Mouse (Mus musculus) CH12.LX (cell line): ENCODE data around the gene Hsd17b14. TPM values are rescaled to one million over a fixed set of nuclear protein-coding genes. Genes with fewer than 3 reads are reported as not detected.

Experiments used
- DNase-seq: peaks from one replicate; pipeline ENCODE4 v3.0.0-alpha.2; 2013; ENCODE audit errors: extremely low read depth
- H3K27ac ChIP-seq: 2 replicates; pipeline ENCODE4 v1.5.1; 2012; ENCODE audit warnings: low read depth, mild to moderate bottlenecking, control low read depth, moderate library complexity; ENCODE audit not compliant: insufficient read depth
- H3K27me3 ChIP-seq: replicated peaks from 2 replicates; pipeline ENCODE3; 2012; ENCODE audit warnings: inconsistent platforms
- H3K36me3 ChIP-seq, 2 experiments: replicated peaks in 1 of 2; 2 replicates each; pipeline versions ENCODE3 to v1.6.1; 2012; ENCODE audit warnings: inconsistent platforms in 1 of 2, low read length in 1 of 2, mild to moderate bottlenecking in 1 of 2, mixed read lengths in 1 of 2, moderate library complexity in 1 of 2; ENCODE audit not compliant: control insufficient read depth in 1 of 2, insufficient read depth in 1 of 2
- H3K4me1 ChIP-seq, 2 experiments: 2 replicates each; pipeline ENCODE4 v1.6.1; 2012; ENCODE audit warnings: inconsistent platforms in 1 of 2, moderate library complexity in 1 of 2; ENCODE audit not compliant: insufficient read depth in 2 of 2, control insufficient read depth in 1 of 2
- H3K4me2 ChIP-seq: 2 replicates; pipeline ENCODE4 v1.6.1; 2012; ENCODE audit warnings: low read depth, mild to moderate bottlenecking, control low read depth; ENCODE audit not compliant: poor library complexity, insufficient read depth, severe bottlenecking
- H3K4me3 ChIP-seq, 3 experiments: fragments of 150-350 bp in 1 of 3; sonication (generic) in 1 of 3; replicated peaks in 1 of 3; 2 replicates each; pipeline versions ENCODE3 to v1.5.1; 2011 to 2012; ENCODE audit warnings: low read depth in 2 of 3, low read length in 2 of 3, mild to moderate bottlenecking in 2 of 3, moderate library complexity in 2 of 3, control low read depth in 1 of 3, improper control_type of control experiment in 1 of 3, inconsistent platforms in 1 of 3, mixed read lengths in 1 of 3; ENCODE audit not compliant: poor library complexity in 1 of 3
- H3K79me2 ChIP-seq: replicated peaks from 2 replicates; pipeline ENCODE4 v1.6.1; 2012; ENCODE audit warnings: mild to moderate bottlenecking, moderate library complexity; ENCODE audit not compliant: control insufficient read depth, poor library complexity, insufficient read depth, severe bottlenecking; ENCODE audit errors: extremely low read depth
- H3K9ac ChIP-seq: 2 replicates; pipeline ENCODE4 v1.6.1; 2012; ENCODE audit warnings: low read depth, mild to moderate bottlenecking, control low read depth, moderate library complexity; ENCODE audit not compliant: insufficient read depth
- H3K9me3 ChIP-seq: replicated peaks from 2 replicates; pipeline ENCODE3; 2012; ENCODE audit warnings: low read length, inconsistent platforms, mixed read lengths
- CHD2 ChIP-seq: IDR thresholded peaks from 2 replicates; pipeline ENCODE4 v1.6.1; 2011; ENCODE audit warnings: low read length, improper control_type of control experiment
- CTCF ChIP-seq, 2 experiments: IDR thresholded peaks in 1 of 2; conservative IDR thresholded peaks in 1 of 2; 2 replicates each; pipeline ENCODE4 v1.5.1; 2011 to 2012; ENCODE audit warnings: low read depth in 2 of 2, low read length in 2 of 2, improper control_type of control experiment in 1 of 2, inconsistent platforms in 1 of 2, mild to moderate bottlenecking in 1 of 2, moderate library complexity in 1 of 2
- E2F4 ChIP-seq: IDR thresholded peaks from 2 replicates; pipeline ENCODE4 v1.6.1; 2011; ENCODE audit warnings: low read depth, low read length, improper control_type of control experiment; ENCODE audit not compliant: insufficient replicate concordance
- ELF1 ChIP-seq: IDR thresholded peaks from 2 replicates; pipeline ENCODE4 v1.6.1; 2014; ENCODE audit warnings: low read depth, mild to moderate bottlenecking, inconsistent platforms, low read length, improper control_type of control experiment
- EP300 ChIP-seq: IDR thresholded peaks from 2 replicates; pipeline ENCODE4 v1.6.1; 2011; ENCODE audit warnings: low read length, improper control_type of control experiment
- ETS1 ChIP-seq: conservative IDR thresholded peaks from 2 replicates; pipeline ENCODE4 v1.6.1; 2012; ENCODE audit warnings: low read depth, mild to moderate bottlenecking, inconsistent platforms, low read length, improper control_type of control experiment, moderate library complexity
- GABPA ChIP-seq: IDR thresholded peaks from 2 replicates; pipeline ENCODE4 v1.6.1; 2012; ENCODE audit warnings: low read depth, low read length, improper control_type of control experiment, inconsistent platforms; ENCODE audit not compliant: insufficient replicate concordance
- HCFC1 ChIP-seq: IDR thresholded peaks from 2 replicates; pipeline ENCODE4 v1.6.1; 2012; ENCODE audit warnings: low read depth, mild to moderate bottlenecking, inconsistent platforms, low read length, improper control_type of control experiment
- IRF4 ChIP-seq: IDR thresholded peaks from 2 replicates; pipeline ENCODE4 v1.6.1; 2014; ENCODE audit warnings: low read depth, mild to moderate bottlenecking, inconsistent platforms, low read length, improper control_type of control experiment
- JUN ChIP-seq: IDR thresholded peaks from 2 replicates; pipeline ENCODE4 v1.6.1; 2011; ENCODE audit warnings: low read depth, mild to moderate bottlenecking, low read length, improper control_type of control experiment, moderate library complexity; ENCODE audit not compliant: insufficient read depth
- KAT2A ChIP-seq: IDR thresholded peaks from 2 replicates; pipeline ENCODE4 v1.6.1; 2012; ENCODE audit warnings: low read length, improper control_type of control experiment, inconsistent platforms; ENCODE audit not compliant: insufficient replicate concordance
- MAFK ChIP-seq: IDR thresholded peaks from 2 replicates; pipeline ENCODE4 v1.6.1; 2011; ENCODE audit warnings: low read length, improper control_type of control experiment; ENCODE audit not compliant: insufficient replicate concordance
- MAX ChIP-seq: IDR thresholded peaks from 2 replicates; pipeline ENCODE4 v1.6.1; 2011; ENCODE audit warnings: low read length, improper control_type of control experiment
- MAZ ChIP-seq: IDR thresholded peaks from 2 replicates; pipeline ENCODE4 v1.6.1; 2012; ENCODE audit warnings: low read depth, mild to moderate bottlenecking, inconsistent platforms, low read length, improper control_type of control experiment, moderate library complexity
- MEF2A ChIP-seq: IDR thresholded peaks from 2 replicates; pipeline ENCODE4 v1.6.1; 2014; ENCODE audit warnings: low read depth, mild to moderate bottlenecking, inconsistent platforms, low read length, improper control_type of control experiment, borderline replicate concordance
- MXI1 ChIP-seq: IDR thresholded peaks from 2 replicates; pipeline ENCODE4 v1.6.1; 2011; ENCODE audit warnings: mild to moderate bottlenecking, low read depth, low read length, improper control_type of control experiment
- MYC ChIP-seq: IDR thresholded peaks from 2 replicates; pipeline ENCODE4 v1.6.1; 2011; ENCODE audit warnings: low read depth, mild to moderate bottlenecking, improper control_type of control experiment, low read length
- NELFE ChIP-seq: IDR thresholded peaks from 2 replicates; pipeline ENCODE4 v1.6.1; 2011; ENCODE audit warnings: low read depth, low read length, improper control_type of control experiment
- NRF1 ChIP-seq: IDR thresholded peaks from 2 replicates; pipeline ENCODE4 v1.6.1; 2014; ENCODE audit warnings: low read depth, mild to moderate bottlenecking, inconsistent platforms, low read length, improper control_type of control experiment, moderate library complexity
- PAX5 ChIP-seq: IDR thresholded peaks from 2 replicates; pipeline ENCODE4 v1.6.1; 2012; ENCODE audit warnings: low read length, inconsistent platforms, mixed read lengths
- POLR2A ChIP-seq: IDR thresholded peaks from 2 replicates; pipeline ENCODE4 v1.6.1; 2011; ENCODE audit warnings: low read depth, mild to moderate bottlenecking, improper control_type of control experiment, low read length
- POLR2AphosphoS2 ChIP-seq: IDR thresholded peaks from 2 replicates; pipeline ENCODE4 v1.6.1; 2011; ENCODE audit warnings: low read depth, low read length, improper control_type of control experiment
- RAD21 ChIP-seq: IDR thresholded peaks from 2 replicates; pipeline ENCODE4 v1.6.1; 2011; ENCODE audit warnings: low read depth, mild to moderate bottlenecking, low read length, improper control_type of control experiment, moderate library complexity
- RCOR1 ChIP-seq: conservative IDR thresholded peaks from 2 replicates; pipeline ENCODE4 v1.6.1; 2012; ENCODE audit warnings: low read depth, mild to moderate bottlenecking, inconsistent platforms, low read length, improper control_type of control experiment
- SMC3 ChIP-seq: IDR thresholded peaks from 2 replicates; pipeline ENCODE4 v1.6.1; 2011; ENCODE audit warnings: low read depth, low read length, improper control_type of control experiment
- TBP ChIP-seq: conservative IDR thresholded peaks from 2 replicates; pipeline ENCODE4 v1.6.1; 2011; ENCODE audit warnings: low read depth, low read length, improper control_type of control experiment
- TCF12 ChIP-seq: IDR thresholded peaks from 2 replicates; pipeline ENCODE4 v1.6.1; 2014; ENCODE audit warnings: low read depth, mild to moderate bottlenecking, inconsistent platforms, low read length, improper control_type of control experiment
- UBTF ChIP-seq: IDR thresholded peaks from 2 replicates; pipeline ENCODE4 v1.6.1; 2012; ENCODE audit warnings: low read depth, mild to moderate bottlenecking, inconsistent platforms, low read length, improper control_type of control experiment, moderate library complexity
- USF1 ChIP-seq: IDR thresholded peaks from 2 replicates; pipeline ENCODE4 v1.6.1; 2014; ENCODE audit warnings: low read depth, mild to moderate bottlenecking, inconsistent platforms, low read length, improper control_type of control experiment
- ZC3H11A ChIP-seq: IDR thresholded peaks from 2 replicates; pipeline ENCODE4 v1.6.1; 2012; ENCODE audit warnings: low read depth, mild to moderate bottlenecking, inconsistent platforms, low read length, improper control_type of control experiment
- ZKSCAN1 ChIP-seq: IDR thresholded peaks from 2 replicates; pipeline ENCODE4 v1.6.1; 2012; ENCODE audit warnings: low read depth, inconsistent platforms, low read length, improper control_type of control experiment, borderline replicate concordance
- ZMIZ1 ChIP-seq: IDR thresholded peaks from 2 replicates; pipeline ENCODE4 v1.6.1; 2012; ENCODE audit warnings: low read depth, mild to moderate bottlenecking, inconsistent platforms, low read length, improper control_type of control experiment
- ZNF384 ChIP-seq: IDR thresholded peaks from 2 replicates; pipeline ENCODE4 v1.6.1; 2012; ENCODE audit warnings: low read depth, low read length, improper control_type of control experiment, inconsistent platforms
- dilution Hi-C: fragments of 300-500 bp; cut with MboI; formaldehyde crosslinking; loops from 2 replicates; pipeline ENCODE4 v1.14.3; 2020; ENCODE audit warnings: low sequenced_read_pairs; ENCODE audit not compliant: extremely low pct_unique_long_range_greater_than_20kb, extremely low pct_ligation_motif_present
- in situ Hi-C: fragments of 300-500 bp; cut with MboI; formaldehyde crosslinking; loops from 3 replicates; pipeline ENCODE4 v1.14.3; 2019; ENCODE audit warnings: low sequenced_read_pairs, low pct_ligation_motif_present, low pct_unique_long_range_greater_than_20kb, mixed read lengths
- polyA plus RNA-seq: library from polyadenylated mRNA; unstranded; fragments of >175 nt; gene quantifications from 2 replicates; pipeline ENCODE4 v1.2.1, GENCODE M21; 2012; ENCODE audit warnings: low read depth; ENCODE audit not compliant: insufficient read length
- total RNA-seq, 2 experiments: library from RNA; depleted of rRNA; stranded (reverse); fragments of 300-350 nt in 1 of 2; fragments of >200 nt in 1 of 2; gene quantifications; 2 replicates each; pipeline ENCODE4 v1.2.3; 2012 to 2014

Gene Hsd17b14
- total and polyA plus RNA-seq, 3 experiments: 2.3 TPM; not detected in 2

- no peak overlapping the region for H3K4me3 ChIP-seq
- no peak for TF ChIP-seq MEF2A
- TF ChIP-seq JUN: no peak
- TF ChIP-seq MAX: no peak
- TF ChIP-seq POLR2A: no peak
- no peak for TF ChIP-seq NRF1
- no peak for TF ChIP-seq NELFE
- no peak for TF ChIP-seq ETS1
- TF ChIP-seq CHD2: no peak
- no peak for TF ChIP-seq MYC
- TF ChIP-seq HCFC1: no peak
- TF ChIP-seq POLR2AphosphoS2: no peak
- no peak for TF ChIP-seq UBTF
- no peak for TF ChIP-seq USF1
- no peak for TF ChIP-seq E2F4
- TF ChIP-seq MXI1: no peak
- no peak for TF ChIP-seq CTCF (conservative IDR thresholded peaks at IDR 0.05 in 1 of 2, IDR thresholded peaks at IDR 0.05 in 1 of 2; ENCODE audit: low read depth in 2 of 2, low read length in 2 of 2)
- no peak for TF ChIP-seq GABPA
- TF ChIP-seq ZNF384: no peak
- TF ChIP-seq ZC3H11A: no peak
- dilution Hi-C loops (no loop called here), in situ Hi-C loops (loop anchor here (10.0 kb wide), 1 partner anchor 64 kb away; no protein-coding TSS in a partner anchor)
- H3K27me3 ChIP-seq: no peaks in the 10 kb centered on the region
- no peak overlapping the region for H3K4me2 ChIP-seq
- no peak overlapping the region for H3K9ac ChIP-seq
- H3K27ac ChIP-seq: no peak overlapping the region
- H3K36me3 ChIP-seq: peaks cover 19 to 29% of the 10 kb centered on the region in 2 experiments
- peaks cover 24% of the 10 kb centered on the region for H3K79me2 ChIP-seq
- no peaks in the 10 kb centered on the region for H3K9me3 ChIP-seq
- no peak for DNase-seq
- peaks cover 7 to 33% of the 10 kb centered on the region in 2 experiments for H3K4me1 ChIP-seq
Observed at GRCm38 (mm10) chr7:45520605-45521004, 34.1 kb upstream of the Hsd17b14 start.

- DNase-seq: peak; percentile 73
- peaks cover 7 to 33% of the 10 kb centered on the region in 2 experiments for H3K4me1 ChIP-seq
- peak overlapping the region; percentile 43 for H3K27ac ChIP-seq
- H3K79me2 ChIP-seq: peaks cover 24% of the 10 kb centered on the region
- dilution Hi-C loops: no loop called here
- no peak overlapping the region for H3K9ac ChIP-seq
- H3K4me2 ChIP-seq: no peak overlapping the region
- in situ Hi-C loops: loop anchor here (10.0 kb wide), 1 partner anchor 63 kb away; no protein-coding TSS in a partner anchor
- H3K4me3 ChIP-seq: peak overlapping the region; percentile 8 to 48 (median 43)
- no peaks in the 10 kb centered on the region for H3K27me3 ChIP-seq
- H3K9me3 ChIP-seq: no peaks in the 10 kb centered on the region
- H3K36me3 ChIP-seq: peaks cover 19 to 29% of the 10 kb centered on the region in 2 experiments
- TF ChIP-seq MYC (no peak), NRF1 (peak; percentile 34; the same call in 1 of the 2 replicates), IRF4 (no peak), KAT2A (peak; percentile 82; the same call in 1 of the 2 replicates), PAX5 (no peak), MAFK (no peak), SMC3 (no peak), ELF1 (peak; percentile 71; the same call in 1 of the 2 replicates), TCF12 (no peak), ZMIZ1 (no peak), EP300 (no peak), CHD2 (0 out of 2 replicates have a peak, but pooled peaks have one; percentile 28), RCOR1 (no peak), MAZ (0 out of 2 replicates have a peak, but pooled peaks have one; percentile 24), TBP (no peak), MAX (no peak), JUN (no peak), ZC3H11A (no peak), HCFC1 (peak; percentile 94), ZKSCAN1 (no peak), RAD21 (no peak; the same call in none of the 2 replicates)
Observed at GRCm38 (mm10) chr7:45521728-45522184, 32.9 kb upstream of the Hsd17b14 start.
